Mouse (Mus musculus): ENCODE results near the gene Cenpu. TPM values are rescaled to one million over a fixed set of nuclear protein-coding genes. Genes with fewer than 3 reads are reported as not detected.

Gene Cenpu
- polyA plus RNA-seq, 1 experiment from 2014 or later, result 12.3 TPM

Other genes starting within 250 kb of the Cenpu start
- 139 and 168 TPM in 2 replicates for gene Acsl1, start 81.0 kb upstream of the Cenpu start, polyA plus RNA-seq (2015; fragmentation: Nextera tagmentation; extraction: Ambion mirVana)
- 7.1 and 7.9 TPM in 2 replicates for gene Primpol, start 65.2 kb downstream of the Cenpu start, polyA plus RNA-seq (2015; fragmentation: Nextera tagmentation; extraction: Ambion mirVana)
- 36.5 and 43.4 TPM in 2 replicates for gene Casp3, start 65.3 kb downstream of the Cenpu start, polyA plus RNA-seq (2015; fragmentation: Nextera tagmentation; extraction: Ambion mirVana)
- 10.6 and 12.1 TPM in 2 replicates for gene Irf2, start 187.7 kb downstream of the Cenpu start, polyA plus RNA-seq (2015; fragmentation: Nextera tagmentation; extraction: Ambion mirVana)

Measured in liver, embryonic 16.5 days (tissue).